Mouse (Mus musculus) forebrain, embryonic 16.5 days (tissue): ENCODE results near the gene Plscr3. TPM values are rescaled to one million over a fixed set of nuclear protein-coding genes. Genes with fewer than 3 reads are reported as not detected.

Experiments used
- ATAC-seq: fragments of 200-750 bp; cut with Nextera tagmentation; 2 replicates; pipeline ENCODE4 v1.8.0; 2017; ENCODE audit warnings: mild to moderate bottlenecking, moderate library complexity
- H3K27ac ChIP-seq: fragments of 300-500 bp; sonication (generic); 2 replicates; pipeline ENCODE4 v1.5.1; 2014; ENCODE audit warnings: low read length, control low read depth
- H3K27me3 ChIP-seq: fragments of 300-500 bp; sonication (generic); replicated peaks from 2 replicates; pipeline ENCODE4 v1.6.1; 2014; ENCODE audit warnings: low read length; ENCODE audit not compliant: control insufficient read depth, insufficient read depth
- H3K36me3 ChIP-seq: fragments of 300-500 bp; sonication (generic); 2 replicates; pipeline ENCODE4 v1.6.1; 2014; ENCODE audit not compliant: control insufficient read depth, insufficient read depth
- H3K4me1 ChIP-seq: fragments of 300-500 bp; sonication (generic); replicated peaks from 2 replicates; pipeline ENCODE4 v1.6.1; 2014; ENCODE audit warnings: low read length; ENCODE audit not compliant: control insufficient read depth, insufficient read depth
- H3K4me2 ChIP-seq: fragments of 300-500 bp; sonication (generic); 2 replicates; pipeline ENCODE4 v1.6.1; 2014; ENCODE audit warnings: mild to moderate bottlenecking, low read length, control low read depth
- H3K4me3 ChIP-seq: fragments of 300-500 bp; sonication (generic); replicated peaks from 2 replicates; pipeline ENCODE4 v1.5.1; 2014; ENCODE audit warnings: mild to moderate bottlenecking, low read length, control low read depth
- H3K9ac ChIP-seq: fragments of 300-500 bp; sonication (generic); replicated peaks from 2 replicates; pipeline ENCODE4 v1.6.1; 2014; ENCODE audit warnings: low read depth, low read length, control low read depth
- H3K9me3 ChIP-seq: fragments of 300-500 bp; sonication (generic); 2 replicates; pipeline ENCODE4 v1.6.1; 2016; ENCODE audit warnings: low read length; ENCODE audit not compliant: control insufficient read depth
- WGBS: fragments of 180-500 bp; shearing (Covaris S2); extraction: QIAGEN DNeasy Blood & Tissue Kit; methylation state at CpG from one replicate; pipeline ENCODE4 v1.1.7; 2014; 5-methylcytosine and 5-hydroxymethylcytosine counted together
- polyA plus RNA-seq: library from polyadenylated mRNA; unstranded; fragments of >200 nt; fragmentation: Nextera tagmentation; extraction: Ambion mirVana; gene quantifications from 2 replicates; pipeline ENCODE4 v1.2.1, GENCODE M21; 2015

The Plscr3 gene
- polyA plus RNA-seq, 1 experiment from 2014 or later: 57.7 TPM

GRCm38 (mm10) chr11:69880853-69881603, 34.9 kb downstream of the Plscr3 start, which contains the start of gene Kctd11:
Kctd11 (minus strand) TSS chr11:69881406.
- peak within 1 kb of the TSS; percentile 44 for H3K4me3 ChIP-seq
- H3K36me3 ChIP-seq: no peaks in the 10 kb centered on the region
- H3K4me1 ChIP-seq: peaks cover 16% of the 10 kb centered on the region
- peaks cover 5% of the 10 kb centered on the region; the same call in 1 of the 2 replicates for H3K27me3 ChIP-seq
- H3K9me3 ChIP-seq: no peaks in the 10 kb centered on the region
- 0 out of 2 replicates have a peak within 1 kb of the TSS, but pooled peaks have one; percentile 16 for H3K27ac ChIP-seq
- WGBS: under 1% methylated on average over 46 of the region's 46 CpGs
- H3K4me2 ChIP-seq: peak within 1 kb of the TSS; percentile 72
- H3K9ac ChIP-seq: peak within 1 kb of the TSS; percentile 59
- peak; percentile 78 for ATAC-seq

GRCm38 (mm10) chr11:69881787-69882670, 35.9 kb downstream of the Plscr3 start:
- no peaks in the 10 kb centered on the region for H3K36me3 ChIP-seq
- H3K27me3 ChIP-seq: peaks cover 5% of the 10 kb centered on the region; the same call in 1 of the 2 replicates
- ATAC-seq: no peak
- H3K4me2 ChIP-seq: peak overlapping the region; percentile 72
- H3K4me3 ChIP-seq: peak overlapping the region; percentile 44; the same call in 1 of the 2 replicates
- H3K27ac ChIP-seq: no peak overlapping the region
- no peaks in the 10 kb centered on the region for H3K9me3 ChIP-seq
- WGBS: 56% methylated on average over 21 of the region's 21 CpGs
- no peak overlapping the region for H3K9ac ChIP-seq
- peaks cover 16% of the 10 kb centered on the region for H3K4me1 ChIP-seq

- peaks cover 14% of the 10 kb centered on the region for H3K4me1 ChIP-seq
- 63% methylated on average over 4 of the region's 4 CpGs for WGBS
- H3K4me2 ChIP-seq: no peak overlapping the region
Observed at GRCm38 (mm10) chr11:69883066-69883465, 36.9 kb downstream of the Plscr3 start.

GRCm38 (mm10) chr11:69883527-69884151, 37.5 kb downstream of the Plscr3 start:
- H3K27me3 ChIP-seq: peaks cover 5% of the 10 kb centered on the region; the same call in 1 of the 2 replicates
- WGBS: 91% methylated on average over 8 of the region's 8 CpGs
- H3K36me3 ChIP-seq: no peaks in the 10 kb centered on the region

More at GRCm38 (mm10) chr11:69883066-69883465, 36.9 kb downstream of the Plscr3 start:
- no peak overlapping the region for H3K9ac ChIP-seq
- H3K27ac ChIP-seq: no peak overlapping the region
- no peak overlapping the region for H3K4me3 ChIP-seq
- H3K36me3 ChIP-seq: no peaks in the 10 kb centered on the region
- no peaks in the 10 kb centered on the region for H3K9me3 ChIP-seq
- no peak for ATAC-seq
- peaks cover 5% of the 10 kb centered on the region; the same call in 1 of the 2 replicates for H3K27me3 ChIP-seq

GRCm38 (mm10) chr11:69884240-69884639, 38.1 kb downstream of the Plscr3 start:
- H3K4me2 ChIP-seq: no peak overlapping the region
- no peaks in the 10 kb centered on the region for H3K36me3 ChIP-seq
- whole genome bisulfite sequencing: 80% methylated on average over 9 of the region's 9 CpGs
- peaks cover 5% of the 10 kb centered on the region; the same call in 1 of the 2 replicates for H3K27me3 ChIP-seq
- no peak overlapping the region for H3K9ac ChIP-seq
- no peaks in the 10 kb centered on the region for H3K9me3 ChIP-seq
- peaks cover 14% of the 10 kb centered on the region for H3K4me1 ChIP-seq
- H3K4me3 ChIP-seq: no peak overlapping the region
- no peak overlapping the region for H3K27ac ChIP-seq
- no peak for ATAC-seq

More at GRCm38 (mm10) chr11:69883527-69884151, 37.5 kb downstream of the Plscr3 start:
- Histone ChIP-seq H3K4me1 (peaks cover 14% of the 10 kb centered on the region), H3K9me3 (no peaks in the 10 kb centered on the region), H3K4me2 (no peak overlapping the region), H3K9ac (no peak overlapping the region), H3K4me3 (no peak overlapping the region), H3K27ac (no peak overlapping the region)
- ATAC-seq: no peak

- Histone ChIP-seq H3K9ac (no peak overlapping the region), H3K9me3 (no peaks in the 10 kb centered on the region), H3K27me3 (peaks cover 5% of the 10 kb centered on the region; the same call in 1 of the 2 replicates), H3K4me2 (no peak overlapping the region), H3K4me1 (peaks cover 14% of the 10 kb centered on the region), H3K36me3 (no peaks in the 10 kb centered on the region), H3K27ac (no peak overlapping the region), H3K4me3 (no peak overlapping the region)
- 78% methylated on average over 8 of the region's 8 CpGs for WGBS
- ATAC-seq: no peak
Observed at GRCm38 (mm10) chr11:69884663-69885062, 38.5 kb downstream of the Plscr3 start.

- H3K4me3 ChIP-seq: no peak overlapping the region
- no peak overlapping the region for H3K27ac ChIP-seq
- H3K4me2 ChIP-seq: no peak overlapping the region
- no peaks in the 10 kb centered on the region for H3K4me1 ChIP-seq
- WGBS: 74% methylated on average over 8 of the region's 8 CpGs
- no peak for ATAC-seq
- no peaks in the 10 kb centered on the region for H3K9me3 ChIP-seq
- H3K9ac ChIP-seq: no peak overlapping the region
- 0 out of 2 replicates have a peak, but pooled peaks cover 2% of the 10 kb centered on the region for H3K27me3 ChIP-seq
- no peaks in the 10 kb centered on the region for H3K36me3 ChIP-seq
Observed at GRCm38 (mm10) chr11:69886907-69887635, 40.9 kb downstream of the Plscr3 start.

- ATAC-seq: no peak
- Histone ChIP-seq H3K27ac (no peak overlapping the region), H3K4me1 (no peaks in the 10 kb centered on the region), H3K4me3 (no peak overlapping the region), H3K27me3 (no peaks in the 10 kb centered on the region), H3K9ac (no peak overlapping the region), H3K4me2 (no peak overlapping the region), H3K9me3 (no peaks in the 10 kb centered on the region), H3K36me3 (no peaks in the 10 kb centered on the region)
- WGBS: 60% methylated on average over 4 of the region's 4 CpGs
Observed at GRCm38 (mm10) chr11:69891482-69891881, 45.3 kb downstream of the Plscr3 start.
